Mouse (Mus musculus): ENCODE measurements around the gene Kmt5b.
A peak's percentile ranks its signal among the peaks of the same experiment; 100 is the strongest.

Gene Kmt5b

DNA sequence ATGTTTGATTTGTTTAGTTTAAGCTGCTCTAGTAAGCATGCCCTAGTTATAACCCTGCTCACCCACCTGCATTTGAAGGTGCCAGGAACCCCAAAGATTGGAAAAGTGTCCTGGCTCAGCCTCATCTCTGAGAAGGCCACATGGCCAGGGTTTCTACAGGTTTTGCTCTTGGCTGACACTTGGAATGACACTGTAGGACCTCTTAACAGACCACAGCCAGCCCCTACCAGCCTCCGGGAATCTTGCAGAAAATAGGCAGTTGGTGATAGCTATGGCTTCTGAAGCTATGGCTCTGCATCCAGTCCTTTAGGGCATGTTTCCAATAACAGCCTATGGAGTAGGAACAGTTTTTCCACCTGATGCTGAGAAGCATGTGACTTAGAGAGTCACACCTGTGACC, 77.6 kb downstream of the Kmt5b start:
- no peak for DNase-seq (ENCODE audit: low spot score)

DNA sequence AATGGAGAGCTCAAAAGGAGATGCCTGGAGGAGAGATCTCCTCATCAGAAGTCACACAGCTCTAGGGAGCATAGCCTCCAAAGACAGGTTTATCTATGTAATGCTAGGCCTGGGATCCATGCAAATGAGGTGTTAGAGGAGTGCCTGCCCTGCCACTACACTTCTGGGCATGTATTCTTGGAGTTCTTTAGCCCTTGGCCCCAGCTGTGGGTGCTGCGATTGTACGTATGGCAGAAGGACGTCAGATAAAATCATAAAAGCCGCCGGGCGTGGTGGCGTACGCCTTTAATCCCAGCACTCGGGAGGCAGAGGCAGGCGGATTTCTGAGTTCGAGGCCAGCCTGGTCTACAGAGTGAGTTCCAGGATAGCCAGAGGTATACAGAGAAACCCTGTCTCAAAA, 78.1 kb downstream of the Kmt5b start:
- no peak for DNase-seq (ENCODE audit: low spot score)

DNA sequence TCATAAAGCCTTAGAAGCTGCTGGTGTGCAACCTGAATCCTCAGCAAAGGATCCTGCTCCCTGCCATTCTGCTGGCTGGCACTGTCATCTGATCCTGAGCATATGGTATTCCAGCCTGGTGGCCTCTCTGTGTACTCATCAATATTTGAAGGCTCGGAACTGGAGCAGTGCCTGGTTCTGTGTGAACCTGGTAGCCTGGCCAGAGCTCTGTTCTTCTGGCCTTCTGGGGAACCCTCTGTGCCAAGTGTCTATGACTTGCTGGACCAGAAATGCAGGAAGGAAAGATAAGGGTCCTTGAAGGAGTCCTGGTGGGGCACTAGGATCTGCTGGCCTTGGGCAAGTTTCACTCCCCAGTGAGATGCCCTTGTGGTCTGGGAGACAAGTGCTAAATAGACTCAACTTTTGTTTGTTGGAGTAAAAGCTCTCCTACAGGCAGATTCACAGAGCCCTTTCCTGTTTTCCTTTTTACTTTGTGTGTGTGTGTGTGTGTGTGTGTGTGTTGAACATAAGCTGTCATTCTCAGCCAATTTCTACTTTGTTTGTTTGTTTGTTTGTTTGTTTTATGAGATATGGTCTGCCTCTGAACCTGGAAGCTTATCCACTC, 78.7 kb downstream of the Kmt5b start:
- peak; percentile 75 for DNase-seq (ENCODE audit: low spot score)

DNA sequence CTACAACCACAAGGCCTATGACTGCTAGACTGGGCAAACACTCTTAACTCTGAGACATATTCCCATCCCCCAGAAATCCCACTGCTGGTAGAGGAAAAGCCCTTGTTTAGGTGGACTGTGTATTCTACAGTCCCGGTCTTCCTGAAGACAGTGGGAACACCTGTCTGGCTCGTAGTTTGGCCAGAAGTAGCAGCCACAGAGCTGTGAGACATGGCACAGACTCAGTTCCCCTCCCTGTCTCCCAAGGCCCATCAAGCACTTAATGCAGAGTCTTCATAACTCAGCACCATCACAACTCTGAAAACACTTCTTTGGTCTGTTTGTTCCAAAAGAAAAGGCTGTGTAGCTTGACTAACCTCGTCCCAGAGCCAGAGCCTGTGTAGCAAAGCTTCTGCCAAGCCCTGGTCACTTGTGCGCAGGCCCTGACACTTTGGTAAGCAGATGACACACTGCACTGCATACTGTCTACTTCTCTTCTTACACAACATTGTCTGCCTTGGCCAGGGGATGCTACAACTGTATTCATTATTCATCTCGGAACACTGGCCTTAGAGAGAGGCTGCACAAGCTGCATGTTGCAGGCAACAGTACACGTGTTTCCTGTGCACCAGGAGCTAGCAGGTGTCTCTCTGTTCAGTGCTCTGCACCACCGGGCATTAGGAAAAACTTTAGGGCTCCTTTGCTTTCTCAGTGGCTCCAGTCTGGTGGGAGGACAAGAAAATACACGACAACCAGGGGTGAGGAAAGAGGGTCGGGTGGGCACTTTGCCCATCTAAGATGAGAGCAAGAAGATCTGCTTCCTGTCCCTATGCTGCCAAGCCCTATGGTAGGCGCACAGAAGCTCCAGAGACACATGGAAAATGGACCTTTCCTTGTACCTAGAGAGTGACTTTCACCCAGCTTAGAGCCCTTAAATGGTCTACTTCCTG, 79.7 kb downstream of the Kmt5b start:
- no peak for DNase-seq (ENCODE audit: low spot score)

DNA sequence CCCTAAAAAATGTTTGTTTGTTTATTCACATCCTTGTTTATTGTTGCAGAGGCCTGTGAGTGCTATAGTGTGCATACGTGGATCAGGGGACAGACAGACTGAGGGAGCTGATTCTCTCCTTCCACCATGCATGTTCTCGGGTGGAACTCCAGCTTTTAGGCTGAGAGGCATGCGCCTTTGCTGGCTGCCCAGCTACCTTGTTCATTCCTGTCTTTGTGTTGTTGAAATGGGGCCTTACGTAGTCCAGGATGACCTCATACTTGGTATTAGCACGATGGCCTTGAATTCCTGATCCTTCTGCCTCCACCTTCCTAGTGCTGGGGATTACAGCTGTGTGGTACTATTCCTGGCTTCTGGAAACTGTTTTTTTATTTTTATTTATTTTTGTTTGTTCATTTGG, 80.5 kb downstream of the Kmt5b start:
- no peak for DNase-seq (ENCODE audit: low spot score)

DNA sequence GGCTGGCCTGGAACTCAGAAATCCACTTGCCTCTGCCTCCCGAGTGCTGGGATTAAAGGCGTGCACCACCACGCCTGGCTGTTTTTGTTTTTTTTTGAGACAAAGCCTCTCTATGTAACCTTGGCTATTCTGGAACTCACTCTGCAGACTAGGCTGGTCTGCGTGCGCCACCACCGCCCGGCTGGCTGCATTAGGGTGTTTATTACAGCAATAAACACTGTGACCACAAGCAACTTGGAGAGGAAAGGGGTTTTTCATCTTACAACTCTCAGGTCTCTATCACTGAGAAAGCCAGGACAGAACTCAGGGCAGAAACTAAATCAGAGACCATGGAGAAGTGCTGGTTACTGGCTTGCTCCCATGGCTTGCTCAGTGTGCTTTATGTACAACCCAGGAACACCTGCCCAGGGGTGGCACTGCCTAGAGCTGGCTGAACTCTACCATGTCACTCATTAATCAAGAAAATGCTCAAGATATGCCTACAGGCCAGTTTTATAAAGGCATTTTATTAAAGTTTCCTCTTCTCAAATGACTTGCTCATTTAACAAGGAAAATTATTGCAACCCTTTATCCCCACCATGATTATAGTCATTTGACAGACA, 81.1 kb downstream of the Kmt5b start:
- DNase-seq (ENCODE audit: low spot score) = no peak

DNA sequence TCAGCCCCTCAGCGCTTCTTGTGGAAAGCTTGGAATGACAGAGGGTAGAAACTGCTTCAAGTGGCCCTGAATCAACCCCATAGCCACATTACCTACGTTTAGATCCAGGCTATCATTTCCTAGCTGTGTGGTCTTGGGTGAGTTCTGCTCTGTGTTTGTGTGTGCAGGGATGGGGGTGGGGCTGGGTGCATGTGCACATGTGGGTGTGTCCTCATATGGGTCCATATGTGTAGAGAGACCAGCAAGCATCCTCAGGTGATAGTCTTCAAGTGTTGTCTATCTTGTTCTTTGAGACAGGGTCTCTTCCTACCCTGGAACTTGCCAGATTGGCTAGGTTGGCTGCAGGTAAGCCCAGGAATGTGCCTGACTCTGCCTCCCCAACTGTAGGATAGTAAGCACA, 82.0 kb downstream of the Kmt5b start:
- DNase-seq (ENCODE audit: low spot score) = no peak

DNA sequence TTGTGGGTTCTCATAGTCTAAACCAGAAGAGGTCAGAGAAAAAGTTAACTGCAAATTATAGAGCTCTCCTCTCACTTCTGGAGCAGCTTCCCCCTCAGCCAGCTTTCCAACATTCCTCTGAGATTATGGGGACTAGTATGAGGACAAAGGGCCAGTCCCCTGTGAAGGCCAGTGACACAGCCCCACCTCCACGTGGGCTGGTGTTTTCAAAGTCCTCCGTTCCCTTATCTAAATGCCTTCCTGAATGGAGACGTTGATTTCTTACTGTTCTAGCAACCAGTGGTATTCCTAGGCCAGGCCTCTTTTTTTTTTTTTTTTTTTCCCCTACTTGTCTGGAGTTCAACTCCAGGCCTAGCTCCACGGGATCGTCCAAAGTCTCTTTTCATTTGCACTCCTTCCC, 82.9 kb downstream of the Kmt5b start:
- DNase-seq (ENCODE audit: low spot score) = no peak

DNA sequence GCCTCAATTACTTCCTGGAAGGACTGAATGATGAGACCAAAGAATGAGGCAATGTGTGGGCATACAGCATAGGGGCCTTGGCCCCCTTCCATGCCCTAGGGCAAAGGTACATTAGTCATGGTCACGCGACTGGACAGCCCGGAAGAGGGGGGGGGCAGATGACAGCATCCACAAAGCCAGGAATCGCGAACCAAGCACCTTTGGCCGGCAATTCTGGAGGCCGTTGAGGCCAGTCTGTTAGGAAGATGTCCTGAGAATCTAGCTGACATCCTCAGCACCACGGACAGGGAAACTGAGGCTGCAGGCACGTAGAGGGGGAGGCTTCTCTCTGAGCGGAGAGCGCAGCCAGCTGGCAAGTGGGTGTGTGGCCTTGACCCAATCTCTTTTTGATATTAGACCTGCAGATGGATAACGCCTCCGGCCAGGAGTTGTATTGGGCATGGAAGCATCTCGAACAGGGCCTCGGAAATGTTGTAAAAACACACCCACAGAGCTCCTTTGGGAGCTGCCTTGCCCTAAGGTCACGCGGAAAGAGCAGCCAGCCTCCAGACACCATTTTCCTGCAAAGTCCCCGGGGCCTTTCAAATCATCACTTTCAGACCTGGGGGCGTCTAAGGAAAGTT, 83.7 kb downstream of the Kmt5b start:
- peak; percentile 68 for DNase-seq (ENCODE audit: low spot score)

DNA sequence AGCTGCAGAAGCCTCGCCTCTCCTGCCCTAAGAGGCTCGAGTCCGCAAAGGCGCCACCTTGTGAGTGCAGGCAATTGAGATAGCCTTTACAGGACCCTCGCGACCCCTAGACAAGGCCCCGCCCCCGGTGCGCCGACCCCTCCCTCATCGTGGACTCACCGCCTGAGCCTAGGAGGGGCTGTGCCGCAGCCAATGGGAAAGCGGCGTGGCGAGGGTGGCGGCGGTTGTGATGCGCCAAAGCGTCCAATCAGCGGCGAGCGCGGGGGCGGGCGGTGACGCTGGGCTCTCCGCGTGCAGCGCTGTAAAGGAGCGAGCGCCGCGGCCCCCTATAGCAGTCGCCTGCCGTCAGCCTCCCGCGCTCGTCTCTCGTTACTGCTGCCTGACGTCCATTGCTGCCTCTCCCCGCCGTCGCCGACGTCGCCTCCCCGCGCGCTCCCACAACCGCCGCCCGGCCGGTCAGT, 84.3 kb downstream of the Kmt5b start, which contains the start of gene Chka:
TSS of gene Chka (plus strand) at position 272 of the 461 bp plus-strand sequence.
- peak; percentile 98 for DNase-seq (ENCODE audit: low spot score)

DNA sequence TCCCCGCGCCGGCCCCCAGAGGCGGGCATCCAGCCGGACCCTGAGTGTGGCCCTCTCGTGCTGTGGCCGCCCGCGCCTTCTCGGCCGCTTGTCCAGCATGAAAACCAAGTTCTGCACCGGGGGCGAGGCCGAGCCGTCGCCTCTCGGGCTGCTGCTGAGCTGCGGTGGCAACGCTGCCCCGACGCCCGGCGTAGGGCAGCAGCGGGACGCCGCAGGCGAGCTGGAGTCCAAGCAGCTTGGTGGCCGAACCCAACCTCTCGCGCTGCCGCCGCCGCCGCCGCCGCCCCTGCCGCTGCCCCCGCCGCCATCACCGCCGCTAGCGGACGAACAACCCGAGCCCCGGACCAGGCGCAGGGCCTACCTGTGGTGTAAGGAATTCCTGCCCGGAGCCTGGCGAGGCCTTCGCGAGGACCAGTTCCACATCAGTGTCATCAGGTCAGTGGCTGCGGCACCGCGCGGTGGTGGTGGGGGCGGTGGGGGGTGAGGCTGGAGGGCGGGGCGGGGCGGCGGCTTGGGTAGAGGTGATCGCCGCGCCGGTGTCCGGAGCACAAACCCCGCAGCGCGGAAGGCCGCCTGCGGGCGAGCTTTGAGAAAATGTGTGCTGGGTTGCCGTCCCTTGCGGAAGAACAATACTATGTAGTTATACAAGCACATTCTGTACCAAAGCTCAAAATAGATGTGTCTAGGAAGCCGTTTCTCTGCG, 84.9 kb downstream of the Kmt5b start:
- DNase-seq (ENCODE audit: low spot score) = peak; percentile 73

DNA sequence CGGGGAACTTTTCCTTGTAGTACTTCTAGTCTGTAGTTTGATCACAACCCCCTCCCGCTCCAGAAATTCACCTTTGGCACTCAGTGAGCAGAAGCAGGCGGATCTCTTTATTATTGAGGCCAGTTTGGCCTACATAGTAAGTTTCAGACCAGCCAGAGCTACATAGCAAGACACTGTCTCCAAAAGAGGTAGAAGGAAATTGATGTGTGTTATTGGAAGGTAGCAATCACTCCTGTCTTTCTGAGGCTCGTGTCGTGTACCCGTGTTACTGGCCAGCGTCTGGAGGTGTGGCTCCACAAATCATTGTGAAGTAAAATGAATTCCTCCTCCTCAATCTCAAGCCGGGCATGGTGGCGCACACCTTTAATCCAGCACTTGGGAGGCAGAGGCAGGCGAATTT, 85.9 kb downstream of the Kmt5b start:
- DNase-seq (ENCODE audit: low spot score) = no peak

DNA sequence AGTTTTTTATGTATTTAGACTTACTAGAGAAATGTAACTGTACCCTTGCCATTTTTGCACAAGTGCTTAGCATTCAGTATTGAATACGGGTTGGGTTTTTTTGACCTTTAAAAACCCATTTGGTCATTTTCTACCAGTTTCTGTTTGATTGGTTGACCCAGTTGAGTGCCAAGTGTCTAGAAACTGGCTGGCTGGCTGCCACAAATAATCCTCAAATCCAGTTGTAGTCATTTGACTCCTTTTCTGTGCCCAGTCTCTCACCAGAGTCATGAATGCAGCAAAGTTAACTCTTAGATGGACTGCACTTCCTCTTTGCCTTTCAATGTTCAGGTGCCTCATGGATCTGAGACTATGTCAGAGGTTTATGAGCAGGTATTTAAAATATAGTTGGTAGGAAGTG, 86.7 kb downstream of the Kmt5b start:
- DNase-seq (ENCODE audit: low spot score) = no peak

DNA sequence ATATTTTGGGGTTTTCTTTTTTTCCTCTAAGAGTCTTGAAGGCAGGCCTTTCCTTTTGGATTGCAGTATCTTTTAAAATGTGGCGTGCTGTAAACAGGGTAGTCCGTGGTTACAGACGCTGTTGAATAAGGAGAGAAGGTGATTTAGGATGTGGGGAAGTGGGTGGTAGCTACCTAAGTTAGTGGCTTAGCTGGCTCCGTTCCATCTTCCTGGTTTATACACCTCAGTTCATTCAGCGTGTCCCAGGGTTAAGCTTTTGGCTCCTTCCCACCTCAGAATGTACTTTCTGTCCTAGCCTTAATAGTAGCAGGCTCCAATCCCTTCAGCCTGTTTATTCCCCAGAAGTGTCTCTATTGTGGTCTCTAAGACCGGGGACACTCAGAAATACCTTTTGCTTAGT, 87.9 kb downstream of the Kmt5b start:
- DNase-seq (ENCODE audit: low spot score) = peak; percentile 30

DNA sequence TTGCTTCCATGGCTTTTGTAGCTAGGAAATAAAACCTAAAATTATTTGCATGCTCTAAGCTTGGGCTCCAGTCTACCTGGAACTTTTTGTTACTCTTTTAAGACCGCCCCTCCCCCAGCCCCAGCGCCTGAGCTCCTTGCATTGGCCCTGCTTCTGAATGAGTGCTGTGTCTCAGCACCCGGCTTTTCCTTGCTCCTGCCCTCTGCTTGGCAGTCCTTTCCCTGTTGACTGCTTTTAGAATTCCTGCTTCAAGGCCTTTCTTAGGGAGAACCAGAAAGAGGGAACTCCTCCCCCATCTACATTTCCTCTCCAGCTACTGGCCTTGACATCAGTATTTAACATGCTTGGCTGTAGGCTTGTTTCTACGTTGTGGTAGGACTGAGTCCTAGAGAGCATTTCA, 88.4 kb downstream of the Kmt5b start:
- DNase-seq (ENCODE audit: low spot score) = peak; percentile 54

DNA sequence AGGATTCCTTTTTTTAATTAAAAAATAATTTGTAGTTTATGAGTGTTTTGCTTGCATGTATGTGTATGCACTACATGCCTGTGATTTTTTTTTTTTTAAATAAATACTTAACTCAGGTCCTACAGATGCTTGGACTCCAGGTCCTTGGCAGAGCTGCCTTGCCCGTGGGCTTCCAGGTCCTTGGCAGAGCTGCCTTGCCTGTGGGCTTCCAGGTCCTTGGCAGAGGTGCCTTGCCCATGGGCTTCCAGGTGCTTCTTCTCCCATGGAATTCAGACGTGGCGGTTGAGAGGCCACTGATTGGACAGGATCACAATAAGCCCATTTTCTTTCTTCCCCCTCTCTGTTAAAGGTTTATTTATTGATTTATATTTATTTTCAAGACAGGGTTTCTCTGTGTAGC, 90.0 kb downstream of the Kmt5b start:
- DNase-seq (ENCODE audit: low spot score) = no peak

DNA sequence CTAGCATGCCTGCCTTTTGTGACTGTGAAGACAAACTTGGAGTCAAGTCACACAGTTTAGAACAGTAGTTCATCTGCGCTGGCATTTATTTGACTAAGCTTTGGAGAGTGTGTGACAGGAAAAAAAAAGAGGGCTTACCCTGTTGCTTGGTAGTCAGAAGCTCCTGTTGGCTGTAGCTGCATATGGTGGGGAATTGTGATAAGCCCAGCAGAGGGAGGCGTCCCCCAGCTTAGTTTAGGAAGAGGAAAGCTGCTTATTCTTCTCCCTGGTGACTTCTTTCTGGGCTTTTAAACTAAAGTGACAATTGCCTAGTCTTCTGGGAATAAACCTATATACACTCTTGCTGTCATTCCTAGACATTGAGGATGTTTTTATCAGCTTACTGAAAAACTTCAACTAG, 95.5 kb downstream of the Kmt5b start:
- no peak for DNase-seq (ENCODE audit: low spot score)

DNA sequence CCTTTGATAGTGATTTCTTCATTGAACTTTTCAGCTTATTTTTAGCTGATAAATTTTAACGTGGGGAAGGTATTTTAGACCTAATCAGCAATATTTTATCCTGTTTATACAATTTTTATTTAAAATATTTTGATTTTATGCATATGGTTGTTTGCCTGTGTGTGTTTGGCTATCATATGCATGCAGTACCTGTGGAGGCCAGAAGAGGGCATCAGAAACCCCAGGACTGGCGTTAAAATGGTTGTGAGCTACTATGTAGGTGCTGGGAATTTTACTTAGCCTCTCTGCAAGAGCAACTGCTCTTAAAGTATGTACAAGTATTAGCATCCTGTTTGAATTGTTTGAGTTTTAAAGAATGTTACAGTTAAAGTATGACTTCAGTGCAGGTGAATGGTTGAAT, 97.7 kb downstream of the Kmt5b start:
- DNase-seq (ENCODE audit: low spot score) = no peak
